Mouse (Mus musculus) lung, embryonic 14.5 days (tissue): ENCODE data around the gene Dna2. TPM values are rescaled to one million over a fixed set of nuclear protein-coding genes. Genes with fewer than 3 reads are reported as not detected.

ENCODE experiments used
- ATAC-seq: fragments of 200-750 bp; cut with Nextera tagmentation; 2 replicates; pipeline ENCODE4 v1.8.0; 2017; ENCODE audit warnings: mild to moderate bottlenecking, moderate TSS enrichment, moderate library complexity; ENCODE audit not compliant: insufficient read depth
- DNase-seq: peaks from one replicate; pipeline ENCODE4 v3.0.0-alpha.2; 2015
- H3K27ac ChIP-seq: fragments of 300-500 bp; sonication (generic); 2 replicates; pipeline ENCODE4 v1.5.1; 2014; ENCODE audit warnings: low read depth, mild to moderate bottlenecking, moderate library complexity
- H3K27me3 ChIP-seq: fragments of 300-500 bp; sonication (generic); 2 replicates; pipeline ENCODE4 v1.6.1; 2014; ENCODE audit warnings: low read length, control low read depth; ENCODE audit not compliant: insufficient read depth
- H3K36me3 ChIP-seq: fragments of 300-500 bp; sonication (generic); 2 replicates; pipeline ENCODE4 v1.6.1; 2014; ENCODE audit warnings: control low read depth; ENCODE audit not compliant: insufficient read depth
- H3K4me1 ChIP-seq: fragments of 300-500 bp; sonication (generic); 2 replicates; pipeline ENCODE4 v1.6.1; 2014; ENCODE audit warnings: antibody characterized with exemption, control low read depth; ENCODE audit not compliant: insufficient read depth
- H3K4me2 ChIP-seq: fragments of 300-500 bp; sonication (generic); 2 replicates; pipeline ENCODE4 v1.6.1; 2014; ENCODE audit warnings: mild to moderate bottlenecking
- H3K4me3 ChIP-seq: fragments of 300-500 bp; sonication (generic); 2 replicates; pipeline ENCODE4 v1.5.1; 2014; ENCODE audit warnings: low read depth, low read length
- H3K9ac ChIP-seq: fragments of 300-500 bp; sonication (generic); 2 replicates; pipeline ENCODE4 v1.6.1; 2014
- H3K9me3 ChIP-seq: fragments of 300-500 bp; sonication (generic); 2 replicates; pipeline ENCODE4 v1.6.1; 2016; ENCODE audit warnings: low read depth, low read length, control low read depth
- CTCF ChIP-seq: IDR thresholded peaks from 2 replicates; pipeline ENCODE4 v1.5.1; 2016; ENCODE audit warnings: antibody characterized with exemption, low read depth
- WGBS: fragments of 180-500 bp; shearing (Covaris S2); extraction: QIAGEN DNeasy Blood & Tissue Kit; methylation state at CpG from one replicate; pipeline ENCODE4 v1.1.7; 2014; 5-methylcytosine and 5-hydroxymethylcytosine counted together
- polyA plus RNA-seq: library from polyadenylated mRNA; unstranded; fragments of >200 nt; fragmentation: Nextera tagmentation; extraction: Ambion mirVana; gene quantifications from 2 replicates; pipeline ENCODE4 v1.2.1, GENCODE M21; 2014

Gene Dna2
- polyA plus RNA-seq, 1 experiment from 2014 or later: 20.3 TPM

DNA sequence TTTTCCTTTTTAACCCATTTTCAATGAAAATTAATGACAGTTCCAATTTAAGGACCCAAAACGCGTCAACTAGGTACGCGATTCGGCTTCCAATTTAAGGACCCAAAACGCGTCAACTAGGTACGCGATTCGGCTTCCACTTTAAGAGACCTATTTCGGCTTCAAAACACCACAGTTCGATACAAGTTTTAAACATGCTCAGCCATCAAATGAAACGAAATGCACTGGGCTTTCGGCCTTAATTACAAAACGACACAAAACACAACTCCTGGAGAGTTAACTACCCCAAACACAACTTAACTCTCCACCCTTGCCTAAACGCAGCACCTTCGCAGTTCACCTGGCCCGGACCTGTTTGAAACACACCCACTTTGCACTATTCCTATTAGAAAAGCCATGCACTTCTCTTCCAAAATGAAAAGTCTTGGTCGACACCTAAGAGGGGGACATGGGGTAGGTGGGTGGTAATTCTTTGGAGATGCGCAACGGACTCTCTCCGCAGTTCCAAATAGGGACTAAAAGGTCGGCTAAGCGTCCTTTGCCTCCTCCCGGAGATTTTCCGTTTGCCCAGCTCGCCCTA lies 75.8 kb downstream of the Dna2 start:
- DNase-seq: peak; percentile 40
- TF ChIP-seq CTCF: no peak

DNA sequence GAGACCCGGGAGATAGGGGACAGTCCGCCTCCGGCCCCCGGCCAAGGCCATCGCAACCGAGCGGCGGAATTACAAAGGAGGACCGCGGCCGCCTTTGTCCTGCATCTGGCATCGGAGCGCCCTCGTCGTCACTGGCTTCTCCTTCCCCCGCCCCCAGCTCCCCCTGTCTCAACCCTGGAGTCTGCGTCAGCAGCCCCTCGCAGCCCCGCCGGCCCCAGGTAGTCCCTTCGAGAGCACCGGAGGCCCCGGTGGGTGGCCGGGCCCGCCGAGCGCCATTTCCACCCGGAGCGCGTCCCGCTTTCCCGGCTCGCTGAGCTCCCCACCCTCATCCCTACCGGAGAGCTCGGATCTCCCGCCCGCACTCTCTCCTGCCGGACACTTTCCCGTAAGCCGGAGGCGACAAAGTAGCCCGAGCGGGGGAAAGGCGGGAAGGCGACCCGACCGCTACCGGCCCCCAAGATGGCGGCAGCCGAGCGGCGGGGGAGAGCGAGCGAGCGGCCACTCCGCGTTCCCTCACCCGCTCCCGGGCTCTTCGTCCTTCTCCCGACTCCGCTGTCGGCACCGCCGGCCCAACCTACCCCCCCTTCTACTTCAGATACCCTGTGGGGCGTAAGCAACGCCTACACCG lies 76.4 kb downstream of the Dna2 start:
- ATAC-seq: peak; percentile 40
- Histone ChIP-seq H3K4me3 (peak overlapping the region; percentile 95), H3K27ac (peak overlapping the region; percentile 100), H3K27me3 (no peaks in the 10 kb centered on the region), H3K4me1 (peaks cover 16% of the 10 kb centered on the region), H3K36me3 (peaks cover 3% of the 10 kb centered on the region; the same call in 1 of the 2 replicates), H3K9ac (peak overlapping the region; percentile 99), H3K4me2 (peak overlapping the region; percentile 69), H3K9me3 (no peaks in the 10 kb centered on the region)
- under 1% methylated on average over 62 of the region's 68 CpGs for WGBS
- no peak for TF ChIP-seq CTCF
- peak; percentile 65 for DNase-seq

More for the DNA sequence above, 75.8 kb downstream of the Dna2 start:
- ATAC-seq: no peak
- Histone ChIP-seq H3K9ac (peak overlapping the region; percentile 99), H3K27ac (peak overlapping the region; percentile 100), H3K4me1 (peaks cover 16% of the 10 kb centered on the region), H3K36me3 (peaks cover 7% of the 10 kb centered on the region), H3K4me2 (peak overlapping the region; percentile 69), H3K27me3 (no peaks in the 10 kb centered on the region), H3K4me3 (peak overlapping the region; percentile 95), H3K9me3 (no peaks in the 10 kb centered on the region)
- WGBS: under 1% methylated on average over 27 of the region's 27 CpGs

Other genes with a start within 250 kb of the Dna2 start
- gene Stox1, start 220.9 kb upstream of the Dna2 start, polyA plus RNA-seq: 2.9 and 4.6 TPM in 2 replicates
- gene Ccar1, start 154.7 kb upstream of the Dna2 start, polyA plus RNA-seq: 145 and 150 TPM in 2 replicates
- gene Tet1, start 38.0 kb upstream of the Dna2 start, polyA plus RNA-seq: 33.7 and 34.8 TPM in 2 replicates
- gene Slc25a16, start 26.4 kb upstream of the Dna2 start, polyA plus RNA-seq: 16.1 and 17.1 TPM in 2 replicates
- gene Rufy2, start 33.2 kb downstream of the Dna2 start, polyA plus RNA-seq: 16.9 and 18.8 TPM in 2 replicates
- 71.9 and 77.9 TPM in 2 replicates for gene Hnrnph3, start 77.2 kb downstream of the Dna2 start, polyA plus RNA-seq
- gene Pbld2, start 77.3 kb downstream of the Dna2 start, polyA plus RNA-seq: 1.1 and 1.5 TPM in 2 replicates
- 1.4 and 1.6 TPM in 2 replicates for gene Pbld1, start 113.1 kb downstream of the Dna2 start, polyA plus RNA-seq
- gene Atoh7, start 152.6 kb downstream of the Dna2 start, polyA plus RNA-seq: 0.11 TPM in 2 replicates